Mouse (Mus musculus) megakaryocyte, embryonic 14.5 days (primary cell): ENCODE measurements around the gene Mfsd4b2.

Experiments
- FLI1 ChIP-seq: IDR thresholded peaks from 2 replicates; pipeline ENCODE4 v1.6.1; 2012; ENCODE audit warnings: low read length, inconsistent platforms, mixed read lengths
- GATA1 ChIP-seq: IDR thresholded peaks from 3 replicates; pipeline ENCODE4 v1.6.1; 2012; ENCODE audit warnings: mixed read lengths, low read length, inconsistent platforms, borderline replicate concordance

DNA sequence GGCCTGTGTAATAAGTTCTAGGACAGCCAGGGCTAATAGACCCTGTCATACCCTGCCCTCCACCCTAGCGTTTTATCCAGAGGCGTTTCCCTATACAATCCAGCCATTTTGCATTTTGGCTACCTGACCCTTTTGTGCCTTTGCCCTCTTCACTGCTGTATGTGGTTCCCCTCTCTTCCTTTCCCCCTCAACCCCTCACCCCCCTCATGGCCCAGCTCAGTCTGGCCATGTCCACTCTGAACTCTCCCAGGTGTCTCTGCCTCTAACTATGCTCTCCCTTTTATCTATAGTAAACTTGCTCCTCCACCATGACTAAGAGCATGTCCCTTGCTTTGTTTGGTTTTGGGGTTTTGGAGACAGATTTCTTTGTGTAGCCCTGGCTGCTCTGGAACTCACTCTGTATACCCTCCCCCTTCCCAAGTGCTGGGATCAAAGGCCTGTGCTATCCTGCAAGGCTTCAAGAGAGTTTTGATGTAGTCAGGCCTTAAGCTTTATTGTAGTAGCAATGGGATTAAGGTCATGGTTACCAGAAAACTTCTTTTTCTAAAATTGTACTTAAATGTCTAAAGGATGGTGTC, 22.7 kb upstream of the Mfsd4b2 start:
- TF ChIP-seq GATA1 (no peak), FLI1 (no peak)
